Mouse (Mus musculus): Measurements from ENCODE around the gene Smtnl2. TPM values are rescaled to one million over a fixed set of nuclear protein-coding genes. Genes with fewer than 3 reads are reported as not detected.

The Smtnl2 gene
- total RNA-seq, 2 experiments from 2014 or later: 9.6 to 9.9 TPM

- no peak for DNase-seq
- intact Hi-C loops (cut with DNase I): no loop called here
Measured at GRCm38 (mm10) chr11:72405532-72405931, 6.0 kb downstream of the Smtnl2 start.

DNA sequence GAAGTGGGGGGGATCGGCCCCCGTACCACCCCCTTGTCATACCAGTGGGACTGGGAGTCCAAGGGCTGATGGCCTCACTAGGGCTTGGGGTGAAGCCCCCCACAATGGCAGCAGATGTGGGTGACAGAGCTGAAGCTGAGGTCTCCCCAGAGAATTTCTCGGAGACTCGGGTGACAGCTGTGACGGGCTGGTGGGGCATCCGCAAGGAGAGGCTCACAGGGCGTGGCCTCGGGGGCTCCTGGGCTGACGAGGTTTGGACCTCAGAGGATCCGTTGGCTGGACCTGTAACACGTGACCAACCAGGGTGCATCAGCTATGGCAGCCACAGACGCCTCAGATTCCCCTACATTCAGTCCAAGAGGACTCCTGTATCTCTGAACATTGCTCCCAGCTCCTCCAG is 8.5 kb downstream of the Smtnl2 start:
- DNase-seq: no peak
- intact Hi-C loops (cut with DNase I): no loop called here

- DNase-seq: no peak
- intact Hi-C loops (cut with DNase I): no loop called here
Measured at GRCm38 (mm10) chr11:72402017-72402416, 9.5 kb downstream of the Smtnl2 start.

DNA sequence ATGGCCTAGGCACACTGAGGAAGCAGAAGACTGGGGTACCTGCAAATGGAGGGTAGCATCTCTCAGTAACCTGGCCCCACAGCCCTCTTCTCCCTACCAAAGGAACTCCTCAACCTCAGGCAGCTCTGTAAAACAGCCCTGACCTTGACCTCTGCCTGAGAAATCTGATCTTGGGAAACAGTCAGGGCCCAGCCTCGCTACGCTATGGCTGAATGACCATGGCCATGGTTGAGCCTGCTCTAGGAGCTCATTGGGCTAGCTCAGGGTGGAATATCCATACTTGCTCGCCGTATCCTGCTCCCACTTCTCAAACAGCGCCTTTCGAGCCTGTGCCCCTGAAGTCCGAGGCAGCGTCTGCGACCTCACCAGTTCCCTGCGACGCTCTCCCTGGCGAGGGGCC is 10.4 kb downstream of the Smtnl2 start:
- DNase-seq: no peak
- intact Hi-C loops (cut with DNase I): no loop called here

- no peak for DNase-seq
- intact Hi-C loops (cut with DNase I): no loop called here
Measured at GRCm38 (mm10) chr11:72397811-72398525, 13.5 kb downstream of the Smtnl2 start.

GRCm38 (mm10) chr11:72397072-72397471 is 14.4 kb downstream of the Smtnl2 start:
- intact Hi-C loops (cut with DNase I): no loop called here
- DNase-seq: peak; percentile 81

DNA sequence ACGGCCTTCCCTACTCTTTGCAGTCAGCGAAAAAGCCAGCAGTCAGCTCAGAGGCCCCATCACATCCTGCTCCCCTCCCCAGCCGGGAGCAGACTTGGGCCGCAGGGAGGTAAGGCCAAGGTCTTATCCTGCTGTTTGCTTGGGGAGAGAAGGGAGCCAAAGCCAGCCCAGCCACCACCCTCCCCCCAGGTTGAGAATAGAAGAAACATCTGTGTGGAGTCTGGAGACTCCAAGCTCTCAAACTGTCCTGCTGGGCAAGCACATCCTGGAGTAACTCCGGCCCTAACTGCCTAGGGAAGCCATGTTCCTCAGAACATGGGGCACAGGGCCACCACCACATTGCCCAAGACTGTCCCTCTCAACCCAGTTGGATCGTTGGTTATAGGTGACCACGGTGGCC is 14.9 kb downstream of the Smtnl2 start:
- intact Hi-C loops (cut with DNase I): no loop called here
- DNase-seq: no peak

DNA sequence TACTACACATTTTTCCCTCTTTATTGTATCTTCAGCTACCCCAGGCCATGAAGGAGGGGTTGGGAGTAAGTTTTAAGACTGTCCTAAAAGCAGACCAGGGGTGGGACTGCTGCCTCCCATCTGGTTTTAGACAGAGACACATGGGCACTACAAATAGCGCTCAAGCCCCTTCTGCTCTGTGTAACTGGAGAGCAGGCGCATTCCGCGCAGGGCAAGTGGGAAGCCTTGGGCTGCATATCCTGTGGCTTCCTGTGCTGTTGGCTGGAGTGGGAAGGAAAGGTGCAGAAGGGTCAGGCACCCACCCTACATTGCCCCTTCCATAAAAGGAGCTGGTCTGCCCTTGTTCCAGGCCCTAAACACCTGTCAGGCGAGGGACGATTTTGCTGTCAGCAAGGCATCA is 15.9 kb downstream of the Smtnl2 start:
- no peak for DNase-seq
- intact Hi-C loops (cut with DNase I): no loop called here

- no peak for DNase-seq
- intact Hi-C loops (cut with DNase I): no loop called here
Measured at GRCm38 (mm10) chr11:72394694-72395093, 16.8 kb downstream of the Smtnl2 start.

- intact Hi-C loops (cut with DNase I): no loop called here
- peak; percentile 43 for DNase-seq
Measured at GRCm38 (mm10) chr11:72393669-72394068, 17.8 kb downstream of the Smtnl2 start.

- no peak for DNase-seq
- intact Hi-C loops (cut with DNase I): no loop called here
Measured at GRCm38 (mm10) chr11:72393243-72393642, 18.3 kb downstream of the Smtnl2 start.

GRCm38 (mm10) chr11:72391181-72391580 is 20.3 kb downstream of the Smtnl2 start:
- intact Hi-C loops (cut with DNase I): no loop called here
- no peak for DNase-seq

DNA sequence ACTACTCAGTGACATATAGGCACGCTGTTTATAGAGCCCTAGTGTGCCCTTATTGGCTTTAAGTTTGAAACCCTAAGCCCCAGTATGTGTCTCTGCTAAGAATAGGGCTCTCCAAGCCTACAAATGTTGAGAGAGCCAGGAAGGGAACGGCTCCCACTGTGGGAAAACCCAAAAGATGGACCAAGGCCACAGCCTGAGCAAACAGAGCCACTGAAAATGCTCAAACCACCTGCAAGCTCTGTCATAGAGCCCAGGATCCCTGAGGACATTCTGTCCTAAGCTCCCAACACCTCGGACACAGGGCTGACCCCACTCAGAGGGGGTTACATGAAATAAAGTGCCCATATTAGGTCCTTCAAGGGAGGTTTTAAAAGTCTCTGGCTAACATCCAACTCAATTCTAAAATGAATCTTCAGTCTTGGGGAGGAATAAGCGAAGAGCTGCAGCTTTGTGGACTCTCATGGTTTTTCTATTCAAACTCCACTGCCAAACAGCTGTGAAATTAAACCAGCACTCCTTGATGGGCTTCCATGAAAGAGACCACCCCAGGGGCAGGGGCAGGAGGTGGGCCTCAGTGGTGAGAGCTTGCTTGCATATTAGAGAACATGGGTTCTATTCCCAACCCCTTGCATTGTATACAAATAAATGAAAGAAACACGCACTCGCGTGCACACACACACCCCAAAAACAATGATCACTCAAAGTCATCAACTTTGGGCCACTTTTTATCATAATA is 21.9 kb downstream of the Smtnl2 start:
- no peak for DNase-seq
- intact Hi-C loops (cut with DNase I): no loop called here

DNA sequence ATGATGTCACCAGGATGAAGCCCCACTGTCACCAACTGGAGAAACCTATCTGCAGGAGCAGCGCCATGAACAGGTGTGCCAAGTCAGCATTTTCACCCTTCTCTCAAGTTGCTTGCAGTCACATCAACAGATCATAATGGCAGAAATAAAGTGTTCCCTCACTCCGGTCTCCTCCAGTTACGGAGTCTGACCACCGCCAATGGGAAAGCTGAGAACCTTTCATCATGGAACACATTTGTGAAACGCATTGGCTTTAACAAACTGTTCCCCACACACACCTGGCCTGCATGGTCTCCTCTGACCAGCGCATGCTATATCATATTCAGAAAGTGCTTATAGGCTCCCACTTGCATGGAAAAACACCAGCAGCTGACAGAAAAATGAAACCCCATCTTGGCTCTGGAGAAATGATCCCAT is 23.4 kb downstream of the Smtnl2 start:
- no peak for DNase-seq
- intact Hi-C loops (cut with DNase I): no loop called here

DNA sequence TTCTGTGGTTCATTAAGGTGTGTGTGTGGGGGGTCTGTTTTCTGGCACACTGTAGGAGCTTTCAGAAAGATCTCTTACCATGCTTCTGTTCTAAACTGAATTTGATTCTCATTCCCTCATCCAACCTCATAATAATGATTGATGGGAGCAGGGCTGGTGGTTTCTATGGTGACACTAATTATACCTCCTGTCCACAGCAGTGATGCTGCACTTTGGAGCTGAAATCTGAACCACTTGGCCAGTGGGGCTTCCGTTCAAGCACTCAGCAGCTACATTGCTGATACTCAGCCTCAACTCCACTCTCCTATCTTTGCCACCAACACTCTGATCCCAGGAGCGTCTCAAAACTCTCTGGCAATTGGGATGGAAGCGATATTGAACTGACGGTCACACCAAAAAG is 32.2 kb downstream of the Smtnl2 start:
- intact Hi-C loops (cut with DNase I): no loop called here
- no peak for DNase-seq

DNA sequence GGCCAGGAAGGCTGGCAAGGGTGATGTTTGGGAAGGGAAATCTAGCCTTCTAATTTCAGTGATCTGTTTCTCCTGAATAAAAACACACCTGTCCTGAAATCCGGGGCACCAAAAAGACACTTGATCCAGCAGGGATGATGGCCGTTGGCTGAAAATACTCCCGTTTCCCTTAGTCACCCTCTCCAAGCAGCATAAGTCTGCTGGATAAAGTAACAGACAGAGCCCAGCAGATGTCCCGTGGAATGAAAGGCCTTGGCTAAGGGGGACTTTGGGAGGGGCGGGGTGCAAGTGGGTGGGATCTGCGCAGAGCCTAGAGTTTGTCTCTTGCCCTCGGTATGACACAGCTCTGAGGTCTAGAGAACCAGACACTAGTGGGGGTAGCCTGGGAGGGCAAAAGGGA is 33.3 kb downstream of the Smtnl2 start:
- no peak for DNase-seq
- intact Hi-C loops (cut with DNase I): no loop called here

DNA sequence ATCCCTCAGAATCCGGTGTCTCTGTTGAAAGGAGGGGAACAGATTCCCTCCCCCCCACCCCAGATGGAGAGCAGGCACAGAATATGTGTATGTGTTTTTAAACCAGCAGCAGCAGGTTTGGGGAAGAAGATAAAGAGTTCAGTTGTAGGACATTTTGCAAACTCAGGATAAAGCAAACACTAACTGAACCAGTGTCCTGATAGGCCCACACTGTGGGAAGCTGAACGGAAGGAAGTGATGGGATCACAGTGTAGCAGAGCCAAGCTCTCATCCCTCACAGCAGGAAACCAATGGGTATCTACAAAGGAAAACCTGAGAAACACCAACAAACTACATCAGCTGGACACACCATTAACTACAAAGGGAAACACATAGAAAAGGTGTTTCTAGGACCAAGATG is 35.0 kb downstream of the Smtnl2 start:
- no peak for DNase-seq
- intact Hi-C loops (cut with DNase I): no loop called here

DNA sequence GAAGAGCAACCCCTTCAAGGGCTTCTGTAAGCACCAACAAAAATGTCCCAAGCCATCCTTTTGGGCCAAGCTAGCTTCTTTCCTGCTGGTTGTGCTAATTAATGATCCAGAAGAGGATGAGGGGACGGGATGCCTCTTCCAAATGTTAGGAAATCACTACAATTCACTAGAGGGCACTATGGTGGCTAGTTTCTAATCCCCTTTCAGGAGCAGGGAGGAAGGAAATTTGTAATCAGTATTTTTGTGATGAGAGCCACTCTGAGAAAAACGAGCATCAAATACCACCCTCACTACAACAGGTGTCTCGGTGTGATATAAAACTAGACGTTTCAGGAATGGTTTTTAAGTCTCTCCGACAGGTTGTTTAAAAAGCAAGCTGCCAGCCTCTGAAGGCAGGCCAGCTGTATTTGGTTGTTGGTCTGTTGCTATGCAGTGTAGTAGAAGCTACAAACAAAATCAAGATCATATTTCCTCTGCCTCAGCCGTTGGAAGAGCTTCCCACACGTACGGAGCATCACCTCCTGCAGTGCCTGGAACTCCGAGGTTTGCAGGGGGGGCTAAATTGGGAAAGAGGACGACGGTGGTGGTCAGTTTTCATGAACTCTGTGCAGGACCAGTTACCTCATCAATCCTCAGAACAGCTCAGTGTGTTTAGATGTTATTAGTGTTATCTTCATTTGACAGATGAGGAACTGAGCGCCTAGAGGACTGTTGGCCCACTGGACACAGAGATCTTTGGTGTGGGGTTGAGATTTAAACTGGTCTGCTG is 41.4 kb downstream of the Smtnl2 start:
- intact Hi-C loops (cut with DNase I): no loop called here
- DNase-seq: no peak

- intact Hi-C loops (cut with DNase I): no loop called here
- peak; percentile 60 for DNase-seq
Measured at GRCm38 (mm10) chr11:72367934-72368674, 43.4 kb downstream of the Smtnl2 start.

- no peak for DNase-seq
- intact Hi-C loops (cut with DNase I): no loop called here
Measured at GRCm38 (mm10) chr11:72366126-72366525, 45.4 kb downstream of the Smtnl2 start.

DNA sequence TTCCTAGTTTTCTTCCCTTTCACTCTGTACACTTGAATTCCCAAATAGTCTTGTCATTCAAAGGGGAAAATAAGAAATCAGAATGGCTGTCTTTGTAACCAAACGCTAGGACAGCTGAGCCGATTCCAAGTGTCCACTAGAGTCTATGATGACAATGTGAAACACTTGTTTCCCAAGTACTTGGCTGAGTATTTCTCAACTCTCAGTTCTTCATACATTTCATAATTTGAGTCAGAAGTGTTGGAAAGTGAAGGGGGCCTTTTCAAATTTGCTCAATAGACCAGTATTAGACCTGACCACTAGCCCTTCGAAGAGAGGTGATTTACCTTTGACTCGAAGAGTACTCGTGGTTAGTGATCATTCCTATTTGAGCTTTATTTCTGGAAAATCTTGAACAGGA is 47.0 kb downstream of the Smtnl2 start:
- intact Hi-C loops (cut with DNase I): no loop called here
- no peak for DNase-seq
